Mouse (Mus musculus) ES-E14 (cell line): ENCODE measurements around the gene Cd37. TPM values are rescaled to one million over a fixed set of nuclear protein-coding genes. Genes with fewer than 3 reads are reported as not detected.

Source experiments
- DNase-seq: peaks from one replicate; pipeline ENCODE4 v3.0.0-alpha.2; 2013; ENCODE audit warnings: low read depth, low spot score
- H3K27ac ChIP-seq: 2 replicates; pipeline ENCODE4 v1.5.1; 2012; ENCODE audit warnings: low read depth, mild to moderate bottlenecking, low read length, moderate library complexity, mixed read lengths; ENCODE audit not compliant: poor library complexity, insufficient read depth, severe bottlenecking
- H3K36me3 ChIP-seq: 2 replicates; pipeline ENCODE4 v1.6.1; 2012; ENCODE audit warnings: mild to moderate bottlenecking, low read length, moderate library complexity, mixed read lengths; ENCODE audit not compliant: control insufficient read depth, poor library complexity, insufficient read depth, severe bottlenecking
- H3K4me1 ChIP-seq, 2 experiments: fragments of 150-350 bp in 1 of 2; sonication (generic) in 1 of 2; 2 replicates each; pipeline ENCODE4 v1.6.1; 2012; ENCODE audit warnings: low read length in 2 of 2, mild to moderate bottlenecking in 1 of 2, mixed read lengths in 1 of 2; ENCODE audit not compliant: control insufficient read depth in 2 of 2, insufficient read depth in 2 of 2, poor library complexity in 1 of 2
- H3K4me3 ChIP-seq, 2 experiments: fragments of 150-350 bp in 1 of 2; sonication (generic) in 1 of 2; 2 replicates each; pipeline ENCODE4 v1.5.1; 2012; ENCODE audit warnings: low read length in 2 of 2, low read depth in 1 of 2, mild to moderate bottlenecking in 1 of 2, mixed read lengths in 1 of 2; ENCODE audit not compliant: insufficient read depth in 1 of 2, poor library complexity in 1 of 2, severe bottlenecking in 1 of 2
- H3K9ac ChIP-seq: 2 replicates; pipeline ENCODE4 v1.6.1; 2012; ENCODE audit warnings: low read depth, mild to moderate bottlenecking, low read length, mixed read lengths; ENCODE audit not compliant: poor library complexity, insufficient read depth, severe bottlenecking
- H3K9me3 ChIP-seq: fragments of 150-350 bp; sonication (generic); 2 replicates; pipeline ENCODE4 v1.6.1; 2012; ENCODE audit warnings: low read depth, mild to moderate bottlenecking, low read length; ENCODE audit not compliant: control insufficient read depth, insufficient read depth
- CHD2 ChIP-seq: IDR thresholded peaks from 2 replicates; pipeline ENCODE4 v1.6.1; 2014; ENCODE audit warnings: mild to moderate bottlenecking, low read depth, low read length, inconsistent platforms
- HCFC1 ChIP-seq: IDR thresholded peaks from 2 replicates; pipeline ENCODE4 v1.6.1; 2012; ENCODE audit warnings: low read length, inconsistent platforms, borderline replicate concordance; ENCODE audit not compliant: insufficient read depth
- MAFK ChIP-seq: IDR thresholded peaks from 2 replicates; pipeline ENCODE4 v1.6.1; 2014; ENCODE audit warnings: mild to moderate bottlenecking, low read depth, low read length, inconsistent platforms; ENCODE audit not compliant: insufficient read depth
- ZC3H11A ChIP-seq: IDR thresholded peaks from 2 replicates; pipeline ENCODE4 v1.6.1; 2012; ENCODE audit warnings: low read depth, mild to moderate bottlenecking, inconsistent platforms, low read length, borderline replicate concordance
- ZNF384 ChIP-seq: IDR thresholded peaks from 2 replicates; pipeline ENCODE4 v1.6.1; 2012; ENCODE audit warnings: low read depth, low read length, inconsistent platforms
- in situ Hi-C, 2 experiments: fragments of 600-800 bp; cut with MboI; formaldehyde crosslinking; loops; one replicate each; pipeline ENCODE4 v1.15.1; 2025; ENCODE audit warnings: low sequenced_read_pairs in 2 of 2, inconsistent platforms in 1 of 2; ENCODE audit not compliant: unreplicated experiment in 2 of 2
- total RNA-seq: library from RNA; depleted of rRNA; stranded (reverse); fragments of 300-350 nt; gene quantifications from 2 replicates; pipeline ENCODE4 v1.2.3, GENCODE M21; 2012

Gene Cd37
- total RNA-seq, 1 experiment: 50.8 TPM

GRCm38 (mm10) chr7:45192585-45193310 is 46.2 kb downstream of the Cd37 start:
- no peak overlapping the region for H3K27ac ChIP-seq
- no peak overlapping the region for H3K9ac ChIP-seq
- no peaks in the 10 kb centered on the region for H3K9me3 ChIP-seq
- in situ Hi-C loops: no loop called here
- TF ChIP-seq MAFK (no peak), CHD2 (no peak), ZC3H11A (no peak), ZNF384 (no peak), HCFC1 (no peak)
- DNase-seq: no peak
- peaks cover 0 to 29% of the 10 kb centered on the region in 2 experiments; a peak in 2 of 4 replicates for H3K4me1 ChIP-seq
- H3K4me3 ChIP-seq: no peak overlapping the region
- no peaks in the 10 kb centered on the region for H3K36me3 ChIP-seq

DNA sequence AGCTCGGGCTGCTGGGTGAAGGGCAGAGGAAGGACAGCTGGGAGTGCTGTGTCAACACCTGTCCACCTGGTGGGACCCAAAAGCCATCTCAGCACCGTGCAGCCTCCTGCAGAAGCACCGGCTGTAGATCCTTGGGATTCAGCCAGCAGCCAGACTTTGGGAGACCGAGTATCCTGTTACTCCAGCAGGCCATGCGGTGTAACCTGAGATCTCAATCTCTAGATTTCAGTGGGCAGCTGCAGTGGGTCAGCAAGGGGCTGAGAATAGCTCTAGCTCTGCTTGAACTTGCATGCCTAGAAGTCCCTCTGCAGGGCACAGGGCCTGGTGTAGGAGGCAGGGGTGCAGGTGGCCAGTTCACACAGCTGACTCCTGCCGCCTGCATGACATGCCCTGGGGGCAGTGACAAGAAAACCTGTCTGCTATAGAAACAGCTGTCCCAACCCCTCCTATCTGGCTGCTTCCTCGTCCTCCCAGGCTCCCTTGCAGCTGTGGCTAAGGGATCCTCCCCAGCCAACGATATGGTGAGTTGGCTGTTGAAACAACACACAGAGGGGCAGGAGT is 47.0 kb downstream of the Cd37 start:
- Histone ChIP-seq H3K27ac (no peak overlapping the region), H3K4me1 (peaks cover 0 to 29% of the 10 kb centered on the region in 2 experiments; a peak in 2 of 4 replicates), H3K36me3 (no peaks in the 10 kb centered on the region), H3K4me3 (no peak overlapping the region), H3K9me3 (no peaks in the 10 kb centered on the region), H3K9ac (no peak overlapping the region)
- no peak for DNase-seq
- no peak for TF ChIP-seq CHD2
- TF ChIP-seq MAFK: no peak
- no peak for TF ChIP-seq ZC3H11A
- TF ChIP-seq HCFC1: no peak
- no peak for TF ChIP-seq ZNF384
- in situ Hi-C loops: no loop called here

GRCm38 (mm10) chr7:45191161-45191560 is 47.8 kb downstream of the Cd37 start:
- Histone ChIP-seq H3K4me3 (no peak overlapping the region), H3K9me3 (no peaks in the 10 kb centered on the region), H3K9ac (no peak overlapping the region), H3K4me1 (peaks cover 0 to 26% of the 10 kb centered on the region in 2 experiments; a peak in 2 of 4 replicates), H3K36me3 (no peaks in the 10 kb centered on the region), H3K27ac (no peak overlapping the region)
- TF ChIP-seq ZNF384: no peak
- no peak for TF ChIP-seq MAFK
- no peak for TF ChIP-seq ZC3H11A
- TF ChIP-seq HCFC1: no peak
- no peak for TF ChIP-seq CHD2
- DNase-seq: no peak
- in situ Hi-C loops: no loop called here

DNA sequence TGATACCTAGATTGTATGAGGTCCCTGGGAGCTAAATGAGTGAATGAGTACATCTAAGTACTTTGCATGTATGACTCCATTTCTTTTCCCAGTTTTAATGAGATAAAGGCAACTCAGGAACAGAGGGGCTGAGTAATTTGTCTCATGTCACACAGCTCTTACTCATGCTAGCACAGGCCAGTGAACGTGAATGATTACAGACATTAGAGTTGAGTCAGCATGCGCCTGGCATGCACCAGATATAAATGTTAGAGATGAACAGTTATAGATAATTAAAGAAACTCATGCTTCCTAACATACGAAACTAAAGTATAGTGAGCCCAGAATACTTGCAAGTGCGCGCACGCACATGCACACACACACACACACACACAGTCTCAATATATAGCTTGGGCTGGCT is 48.7 kb downstream of the Cd37 start:
- H3K9ac ChIP-seq: no peak overlapping the region
- TF ChIP-seq ZNF384: no peak
- TF ChIP-seq ZC3H11A: no peak
- TF ChIP-seq HCFC1: no peak
- no peak for TF ChIP-seq MAFK
- no peak for TF ChIP-seq CHD2
- H3K36me3 ChIP-seq: no peaks in the 10 kb centered on the region
- H3K4me3 ChIP-seq: no peak overlapping the region
- H3K4me1 ChIP-seq: peaks cover 0 to 26% of the 10 kb centered on the region in 2 experiments; a peak in 2 of 4 replicates
- H3K27ac ChIP-seq: no peak overlapping the region
- H3K9me3 ChIP-seq: no peaks in the 10 kb centered on the region
- in situ Hi-C loops: no loop called here
- DNase-seq: no peak
